Mouse (Mus musculus): Measurements from ENCODE around the gene Atp13a3.
"Not testable (repeated sequence)": the region's sequence is repeated elsewhere in the genome, so short reads cannot be mapped to it uniquely, and the experiment has no call there.

Gene Atp13a3

GRCm38 (mm10) chr16:30405925-30406670 lies at the start of gene Atp13a3:
TSS of gene Atp13a3 (minus strand) at chr16:30405975.
- DNase-seq (ENCODE audit: low read depth in 2 of 2, low spot score in 2 of 2): no peak

DNA sequence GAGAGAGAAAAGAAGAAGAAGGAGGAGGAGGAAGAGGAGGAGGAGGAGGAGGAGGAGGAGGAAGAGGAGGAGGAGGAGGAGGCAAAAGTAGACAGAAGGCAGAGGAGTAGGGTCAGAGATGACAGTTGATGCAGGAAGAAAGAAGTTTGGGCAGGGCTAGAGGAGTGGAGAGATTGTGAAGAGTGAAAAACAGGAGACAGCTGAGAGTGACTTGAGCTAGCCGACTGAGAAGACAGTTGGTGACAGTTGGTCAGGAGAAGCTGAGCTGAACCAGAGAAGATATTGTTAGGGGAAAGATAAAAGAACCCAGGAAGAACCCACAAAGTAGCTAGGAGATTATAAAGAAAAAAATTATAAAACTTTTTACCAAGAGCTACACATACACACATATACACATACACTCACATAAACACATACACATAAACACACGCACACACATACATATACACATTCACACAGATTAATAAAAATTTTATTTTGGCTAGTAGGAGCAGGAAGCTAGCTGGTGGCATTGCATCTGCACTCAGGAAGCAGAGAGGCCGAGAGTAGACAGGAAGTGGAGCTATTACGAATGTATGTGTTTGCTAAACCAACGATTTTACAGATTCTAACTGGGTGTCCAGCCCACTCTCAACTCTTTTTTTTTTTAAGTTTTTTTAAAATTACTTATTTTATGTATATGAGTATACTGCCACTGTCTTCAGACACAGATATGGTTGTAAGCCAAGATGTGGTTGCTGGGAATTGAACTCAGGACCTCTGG lies 47.6 kb upstream of the Atp13a3 start:
- no peak for DNase-seq (ENCODE audit: low read depth in 2 of 2, low spot score in 2 of 2)

DNA sequence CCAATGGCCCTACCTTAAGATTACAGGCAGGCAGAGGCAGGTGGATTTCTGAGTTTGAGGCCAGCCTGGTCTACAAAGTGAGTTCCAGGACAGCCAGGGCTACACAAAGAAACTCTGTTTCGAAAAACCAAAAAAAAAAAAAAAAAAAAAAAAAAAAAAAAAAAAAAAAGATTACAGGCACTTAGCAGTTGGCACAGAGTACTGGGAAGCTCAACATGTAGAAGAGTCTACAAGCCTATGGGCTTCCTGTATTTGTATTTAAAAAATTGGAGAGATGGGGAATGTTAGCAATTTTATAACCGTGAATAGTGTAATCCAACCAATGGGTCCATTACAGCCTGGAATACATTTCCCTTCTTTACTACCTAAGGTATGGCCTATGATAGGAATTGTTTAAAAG lies 45.4 kb upstream of the Atp13a3 start:
- not testable (repeated sequence) for DNase-seq (ENCODE audit: low read depth in 2 of 2, low spot score in 2 of 2)

DNA sequence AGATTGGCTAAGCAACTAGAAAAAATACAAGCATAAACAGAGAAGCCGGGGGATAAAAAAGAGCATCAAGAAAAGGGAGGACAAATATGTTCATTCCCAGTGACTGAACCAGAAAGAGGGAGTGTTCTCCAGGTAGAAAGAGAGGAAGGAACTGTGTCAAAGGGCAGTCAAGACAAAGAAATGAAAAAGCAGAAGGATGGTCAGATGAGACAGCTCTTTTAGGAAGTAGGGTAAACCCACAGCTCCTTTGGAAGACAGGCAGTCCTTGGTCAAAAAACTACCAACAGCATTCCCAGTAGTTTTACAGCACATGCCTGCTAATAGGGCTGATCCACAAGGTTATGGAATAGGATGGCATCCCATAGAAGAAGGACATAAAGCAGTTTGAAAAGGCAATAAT lies 43.2 kb upstream of the Atp13a3 start:
- DNase-seq (ENCODE audit: low read depth in 2 of 2, low spot score in 2 of 2): no peak

GRCm38 (mm10) chr16:30448169-30448568 lies 42.4 kb upstream of the Atp13a3 start:
- DNase-seq (ENCODE audit: low read depth in 2 of 2, low spot score in 2 of 2): no peak

DNA sequence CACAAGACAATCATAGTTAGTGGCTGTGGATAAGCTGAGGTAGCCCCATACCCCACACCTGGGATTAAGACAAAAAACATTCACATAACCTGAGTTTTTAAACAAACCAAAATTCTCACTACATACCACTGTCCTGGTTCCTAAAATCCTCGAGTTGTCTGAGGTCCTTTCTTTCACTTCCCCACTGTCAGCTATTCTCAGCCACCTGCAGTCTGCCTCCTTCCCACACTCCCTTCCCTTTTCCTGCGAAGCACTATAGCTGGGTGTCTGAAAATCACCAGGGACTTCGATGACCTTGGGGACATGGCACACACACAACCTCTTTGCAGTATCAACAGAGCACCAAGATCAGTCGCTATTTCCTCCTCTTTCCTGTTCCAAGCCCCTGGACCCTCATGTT lies 41.9 kb upstream of the Atp13a3 start:
- DNase-seq (ENCODE audit: low read depth in 2 of 2, low spot score in 2 of 2): no peak

DNA sequence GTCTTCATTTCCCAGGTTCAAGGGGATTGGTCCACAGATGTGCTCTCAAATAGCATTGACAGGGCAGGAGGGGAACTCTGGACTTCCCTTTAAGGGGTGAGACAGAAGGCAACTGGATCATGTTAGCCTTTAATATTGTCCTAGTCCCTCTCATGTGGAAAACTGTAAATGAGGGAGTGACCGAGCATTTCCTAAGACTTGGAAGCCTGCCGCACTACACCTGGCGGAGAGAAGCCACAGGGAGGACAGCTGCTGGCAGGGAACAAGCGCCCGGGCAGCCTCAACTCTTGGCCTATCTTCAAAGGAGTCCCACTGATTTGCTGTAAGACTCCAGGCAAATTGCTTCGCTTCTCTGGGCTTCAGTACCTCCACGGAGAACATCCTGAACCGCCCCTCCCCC lies 37.6 kb upstream of the Atp13a3 start:
- DNase-seq (ENCODE audit: low read depth in 2 of 2, low spot score in 2 of 2): no peak

GRCm38 (mm10) chr16:30442451-30442850 lies 36.7 kb upstream of the Atp13a3 start:
- DNase-seq (ENCODE audit: low read depth in 2 of 2, low spot score in 2 of 2): no peak

DNA sequence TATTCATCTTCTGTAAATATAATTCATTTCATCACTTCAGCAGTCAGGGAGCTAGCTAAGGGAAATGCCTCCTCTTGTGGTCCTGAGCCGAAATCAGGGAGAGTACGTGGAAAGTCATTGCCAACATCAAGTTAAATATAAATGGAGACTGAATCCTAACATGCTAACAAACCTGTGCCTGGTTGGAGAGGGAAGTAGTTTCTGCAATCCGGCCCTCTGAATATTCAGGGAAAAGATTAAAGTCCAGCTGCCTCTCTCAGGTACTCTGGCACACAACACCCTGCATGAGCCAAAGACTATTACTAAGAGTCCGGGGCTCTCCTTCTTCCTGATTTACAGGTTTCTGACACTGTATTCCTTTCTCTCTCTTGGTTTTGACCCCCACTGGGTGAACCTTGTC lies 35.6 kb upstream of the Atp13a3 start:
- DNase-seq (ENCODE audit: low read depth in 2 of 2, low spot score in 2 of 2): no peak

DNA sequence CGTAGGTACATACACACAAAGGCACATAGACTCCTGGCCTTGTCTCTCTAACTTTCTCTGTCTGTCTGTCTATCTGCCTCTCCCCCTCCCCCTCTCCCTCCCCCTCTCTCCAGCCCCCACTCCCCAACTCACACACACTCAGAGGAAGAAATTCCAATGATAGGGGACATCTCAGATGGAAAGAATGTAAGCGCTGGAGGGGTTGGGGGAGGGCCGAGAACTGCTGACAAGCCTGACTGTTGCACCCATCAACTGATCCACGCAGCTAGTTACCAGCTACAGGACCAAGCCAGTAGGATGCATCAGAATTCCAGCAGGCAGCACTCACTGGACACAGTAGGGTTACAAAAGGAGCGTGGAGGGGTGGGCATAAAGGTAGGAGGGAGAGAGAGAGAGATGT lies 34.1 kb upstream of the Atp13a3 start:
- no peak for DNase-seq (ENCODE audit: low read depth in 2 of 2, low spot score in 2 of 2)

DNA sequence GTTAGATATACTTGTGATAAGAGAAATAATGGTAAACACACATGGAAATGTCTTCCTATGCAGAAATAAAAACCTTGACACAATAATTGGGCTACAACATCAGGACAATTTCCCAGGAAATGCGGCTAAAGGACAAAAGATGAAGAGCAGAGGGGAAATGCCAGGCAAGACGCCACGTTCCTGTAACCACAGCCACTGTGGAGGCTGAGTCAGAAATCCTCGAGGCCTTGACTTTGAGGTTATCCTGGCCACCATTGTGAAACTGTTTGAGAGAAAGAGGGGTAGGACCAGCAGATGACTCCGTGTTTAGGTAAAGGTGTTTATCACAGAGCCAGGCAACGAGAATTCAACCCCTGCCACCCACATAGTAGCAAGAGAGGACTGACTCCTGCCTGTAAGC lies 33.6 kb upstream of the Atp13a3 start:
- no peak for DNase-seq (ENCODE audit: low read depth in 2 of 2, low spot score in 2 of 2)

DNA sequence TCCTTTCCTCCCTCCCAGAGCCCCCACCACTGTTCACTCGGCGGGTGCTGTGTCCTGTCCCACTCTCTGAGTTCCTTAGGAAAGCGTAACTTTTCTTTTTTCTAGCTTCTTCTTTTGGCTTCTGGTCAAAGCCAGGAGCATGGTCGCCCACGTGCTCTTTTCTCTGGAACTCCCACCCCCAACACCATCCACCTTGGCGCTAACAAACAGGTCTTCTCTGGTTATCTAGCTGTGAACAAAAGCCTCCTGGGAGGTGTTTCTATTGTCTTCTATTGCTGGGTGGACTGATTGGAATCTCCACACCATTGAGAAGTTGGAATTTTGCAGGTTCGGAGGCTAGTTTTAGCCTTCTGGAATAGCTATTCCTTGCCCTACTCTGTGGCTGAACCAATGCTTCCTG lies 30.5 kb upstream of the Atp13a3 start:
- no peak for DNase-seq (ENCODE audit: low read depth in 2 of 2, low spot score in 2 of 2)

- DNase-seq (ENCODE audit: low read depth in 2 of 2, low spot score in 2 of 2): no peak
Measured at GRCm38 (mm10) chr16:30435393-30435792, 29.6 kb upstream of the Atp13a3 start.

- DNase-seq (ENCODE audit: low read depth in 2 of 2, low spot score in 2 of 2): no peak
Measured at GRCm38 (mm10) chr16:30433148-30433547, 27.4 kb upstream of the Atp13a3 start.

- no peak for DNase-seq (ENCODE audit: low read depth in 2 of 2, low spot score in 2 of 2)
Measured at GRCm38 (mm10) chr16:30432111-30432510, 26.3 kb upstream of the Atp13a3 start.

DNA sequence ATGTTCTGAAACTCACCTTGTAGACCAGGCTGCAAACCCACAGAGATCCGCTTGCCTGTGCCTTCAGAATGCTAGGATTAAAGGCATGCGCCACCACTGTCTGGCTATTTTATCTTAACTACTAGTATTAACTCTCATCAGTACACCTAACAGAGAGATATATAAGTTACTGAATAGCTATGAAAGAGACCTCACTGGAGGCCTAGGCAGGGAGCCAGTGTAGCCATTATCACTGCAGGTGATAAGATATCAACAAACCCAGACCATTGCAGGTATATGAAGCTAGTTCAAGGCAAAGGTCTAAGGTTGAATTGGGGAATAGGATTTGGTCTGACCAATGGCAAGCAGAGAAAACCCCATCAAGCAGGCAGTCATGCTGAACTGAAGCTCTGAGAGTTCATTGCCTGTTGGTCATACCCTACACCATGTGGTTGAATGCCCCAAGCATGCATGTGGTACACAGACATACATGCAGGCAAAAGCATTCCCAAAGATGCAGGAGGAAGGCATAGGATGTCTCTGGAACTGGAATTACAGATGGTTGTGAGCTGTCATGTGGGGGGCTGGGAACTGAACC lies 24.8 kb upstream of the Atp13a3 start:
- no peak for DNase-seq (ENCODE audit: low read depth in 2 of 2, low spot score in 2 of 2)

DNA sequence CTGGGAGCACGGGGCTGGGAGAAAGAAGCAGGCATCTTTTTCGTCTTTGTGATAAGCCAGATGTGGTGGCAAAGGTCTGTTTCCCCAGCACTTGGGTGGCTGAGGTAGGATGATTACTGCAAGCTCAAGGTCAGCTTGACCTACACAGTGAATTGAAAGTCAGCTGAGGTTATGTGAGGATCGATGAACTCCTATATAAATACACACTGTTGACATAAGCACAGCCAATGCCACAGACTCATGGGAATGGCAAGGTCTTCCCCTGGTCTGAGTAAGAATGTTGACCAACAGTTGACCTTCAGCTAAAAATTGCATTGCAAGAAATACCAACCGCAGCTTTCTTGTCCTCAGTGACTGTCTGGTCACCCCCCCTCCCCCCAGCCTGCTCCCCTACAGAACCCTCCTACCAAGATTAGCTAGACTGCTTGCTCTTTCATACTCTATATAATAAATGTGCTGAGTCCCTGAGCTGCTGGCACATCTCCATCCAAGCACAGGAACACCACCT lies 23.0 kb upstream of the Atp13a3 start:
- DNase-seq (ENCODE audit: low read depth in 2 of 2, low spot score in 2 of 2): no peak

- no peak for DNase-seq (ENCODE audit: low read depth in 2 of 2, low spot score in 2 of 2)
Measured at GRCm38 (mm10) chr16:30427466-30427865, 21.7 kb upstream of the Atp13a3 start.

GRCm38 (mm10) chr16:30427003-30427402 lies 21.2 kb upstream of the Atp13a3 start:
- DNase-seq (ENCODE audit: low read depth in 2 of 2, low spot score in 2 of 2): no peak

GRCm38 (mm10) chr16:30425980-30426379 lies 20.2 kb upstream of the Atp13a3 start:
- no peak for DNase-seq (ENCODE audit: low read depth in 2 of 2, low spot score in 2 of 2)

DNA sequence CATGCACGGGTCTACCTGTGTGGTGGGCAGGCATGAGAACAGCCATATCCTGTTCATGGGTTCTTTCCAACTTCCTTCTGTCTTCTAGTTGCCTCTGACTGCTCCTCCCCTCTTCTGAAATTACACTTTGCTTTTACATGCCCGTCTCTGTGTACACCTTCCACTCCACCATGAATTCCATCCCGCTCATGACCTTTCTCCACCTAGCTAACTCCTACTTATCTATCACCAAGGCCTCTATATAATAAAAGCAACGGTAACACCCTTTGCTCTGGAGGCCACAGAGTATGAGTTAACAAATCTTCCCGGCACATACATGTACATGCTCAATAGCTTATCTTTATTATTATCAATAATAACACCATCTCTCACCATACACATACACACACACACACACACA lies 18.3 kb upstream of the Atp13a3 start:
- DNase-seq (ENCODE audit: low read depth in 2 of 2, low spot score in 2 of 2): no peak

DNA sequence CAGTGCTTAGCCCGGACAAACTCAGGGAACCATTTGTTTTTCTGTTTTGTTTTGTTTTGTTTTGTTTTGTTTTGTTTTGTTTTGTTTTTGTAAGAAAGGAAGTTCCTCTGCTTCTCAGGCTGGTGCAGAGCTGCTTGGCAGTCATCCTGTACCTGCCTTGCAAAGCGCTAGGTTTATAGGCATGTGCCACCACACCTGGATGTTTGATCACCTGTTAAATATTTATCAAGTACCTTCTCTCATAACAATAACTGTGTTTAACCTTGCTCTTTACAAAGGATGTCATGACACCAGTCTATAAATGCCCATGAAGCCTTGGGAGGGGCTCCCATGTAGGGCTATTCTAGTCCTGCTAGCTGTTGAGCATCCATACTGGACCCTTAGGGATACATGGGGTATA lies 10.9 kb upstream of the Atp13a3 start:
- DNase-seq (ENCODE audit: low read depth in 2 of 2, low spot score in 2 of 2): no peak

Data from CD8-positive naive resting alpha-beta T cell, adult 2 months (primary cell).